Mouse (Mus musculus) embryonic facial prominence, embryonic 13.5 days (tissue): ENCODE results near the gene Drc1. TPM values are rescaled to one million over a fixed set of nuclear protein-coding genes. Genes with fewer than 3 reads are reported as not detected.
A peak's percentile ranks its signal among the peaks of the same experiment; 100 is the strongest.

Experiments
- ATAC-seq: fragments of 200-750 bp; cut with Nextera tagmentation; 2 replicates; pipeline ENCODE4 v1.8.0; 2017; ENCODE audit warnings: low read depth; ENCODE audit not compliant: insufficient number of reproducible peaks, insufficient read depth, low FRiP score, low TSS enrichment
- H3K27ac ChIP-seq: fragments of 300-500 bp; sonication (generic); 2 replicates; pipeline ENCODE4 v1.5.1; 2015; ENCODE audit warnings: moderate library complexity, mild to moderate bottlenecking, inconsistent platforms
- H3K27me3 ChIP-seq: fragments of 300-500 bp; sonication (generic); 2 replicates; pipeline ENCODE4 v1.6.1; 2015; ENCODE audit warnings: mild to moderate bottlenecking, inconsistent platforms
- H3K36me3 ChIP-seq: fragments of 300-500 bp; sonication (generic); 2 replicates; pipeline ENCODE4 v1.6.1; 2015; ENCODE audit warnings: mild to moderate bottlenecking, inconsistent platforms
- H3K4me1 ChIP-seq: fragments of 300-500 bp; sonication (generic); 2 replicates; pipeline ENCODE4 v1.6.1; 2015; ENCODE audit warnings: inconsistent platforms
- H3K4me2 ChIP-seq: fragments of 300-500 bp; sonication (generic); 2 replicates; pipeline ENCODE4 v1.6.1; 2015; ENCODE audit warnings: moderate library complexity, mild to moderate bottlenecking, inconsistent platforms
- H3K4me3 ChIP-seq: fragments of 300-500 bp; sonication (generic); 2 replicates; pipeline ENCODE4 v1.5.1; 2015; ENCODE audit warnings: mild to moderate bottlenecking, inconsistent platforms
- H3K9ac ChIP-seq: fragments of 300-500 bp; sonication (generic); 2 replicates; pipeline ENCODE4 v1.6.1; 2015; ENCODE audit warnings: mild to moderate bottlenecking, inconsistent platforms
- H3K9me3 ChIP-seq: fragments of 300-500 bp; sonication (generic); 2 replicates; pipeline ENCODE4 v1.6.1; 2016; ENCODE audit warnings: inconsistent platforms
- WGBS: fragments of 180-500 bp; shearing (Covaris S2); methylation state at CpG from one replicate; pipeline ENCODE4 v1.1.7; 2015; ENCODE audit warnings: mixed read lengths; 5-methylcytosine and 5-hydroxymethylcytosine counted together
- polyA plus RNA-seq: library from polyadenylated mRNA; unstranded; fragments of >200 nt; fragmentation: Nextera tagmentation; extraction: Ambion mirVana; gene quantifications from 2 replicates; pipeline ENCODE4 v1.2.1, GENCODE M21; 2015

The Drc1 gene
- polyA plus RNA-seq, 1 experiment from 2014 or later = 0.13 TPM

DNA sequence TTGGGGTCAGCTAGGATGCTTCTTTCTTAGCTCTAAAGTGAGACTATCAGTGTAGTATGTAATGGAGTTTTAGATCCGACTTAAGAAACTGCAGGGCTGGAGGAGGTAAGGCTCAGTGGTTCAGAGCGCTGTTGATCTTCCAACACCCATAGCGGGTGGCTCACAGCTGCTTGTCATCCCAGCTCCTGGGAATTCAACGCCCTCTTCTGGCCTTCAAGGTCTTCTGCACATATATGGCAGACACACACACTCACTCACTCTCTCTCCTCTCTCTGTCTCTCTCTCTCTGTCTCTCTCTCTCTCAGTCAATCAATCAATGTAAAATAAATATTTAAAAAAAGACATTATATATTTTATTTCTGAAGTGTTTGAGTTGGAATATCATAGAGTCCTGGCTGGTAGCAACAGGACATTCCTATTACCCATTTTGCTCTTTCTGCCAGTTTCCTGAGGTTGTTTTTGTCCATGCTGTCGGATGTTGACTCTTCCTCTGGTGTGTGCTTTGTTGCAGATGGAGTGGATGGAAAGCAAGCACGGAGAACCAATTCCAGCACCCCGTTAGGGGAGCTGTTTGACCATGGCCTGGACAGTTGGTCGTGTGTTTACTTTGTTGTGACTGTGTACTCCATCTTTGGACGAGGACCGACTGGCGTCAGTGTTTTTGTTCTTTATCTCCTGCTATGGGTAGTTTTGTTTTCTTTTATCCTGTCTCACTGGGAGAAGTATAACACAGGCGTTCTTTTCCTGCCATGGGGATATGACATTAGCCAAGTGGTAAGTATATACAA, 25.4 kb upstream of the Drc1 start:
- H3K27me3 ChIP-seq = no peaks in the 10 kb centered on the region
- H3K36me3 ChIP-seq = peaks cover 67% of the 10 kb centered on the region
- H3K9ac ChIP-seq = no peak overlapping the region
- ATAC-seq = no peak
- no peak overlapping the region for H3K27ac ChIP-seq
- no peak overlapping the region for H3K4me3 ChIP-seq
- no peaks in the 10 kb centered on the region for H3K9me3 ChIP-seq
- H3K4me1 ChIP-seq = no peaks in the 10 kb centered on the region
- WGBS = 90% methylated on average over 12 of the region's 12 CpGs
- no peak overlapping the region for H3K4me2 ChIP-seq

DNA sequence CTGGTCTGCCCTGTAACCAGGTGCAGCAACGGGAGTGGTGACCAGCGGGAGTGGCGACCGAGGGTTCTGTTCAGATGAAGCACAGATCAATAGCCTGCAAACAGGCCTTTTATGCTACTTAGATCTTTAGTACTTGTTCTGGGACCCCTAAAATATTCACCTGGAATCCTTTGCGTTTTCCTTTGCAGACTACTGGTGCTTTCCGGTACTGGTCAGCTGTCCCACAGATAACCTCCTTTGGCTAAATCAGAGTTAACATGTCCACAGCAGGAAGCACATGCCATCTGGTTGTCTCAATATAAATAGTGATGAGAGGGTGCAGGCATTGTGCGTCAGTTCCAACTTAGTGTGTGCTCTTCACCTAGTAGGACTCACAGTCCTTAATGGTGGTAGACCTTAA, 22.4 kb upstream of the Drc1 start:
- H3K4me2 ChIP-seq = no peak overlapping the region
- H3K27me3 ChIP-seq = no peaks in the 10 kb centered on the region
- no peak overlapping the region for H3K4me3 ChIP-seq
- H3K36me3 ChIP-seq = peaks cover 70% of the 10 kb centered on the region
- WGBS = 94% methylated on average over 7 of the region's 7 CpGs
- ATAC-seq = no peak
- H3K27ac ChIP-seq = no peak overlapping the region
- no peak overlapping the region for H3K9ac ChIP-seq
- no peaks in the 10 kb centered on the region for H3K9me3 ChIP-seq
- H3K4me1 ChIP-seq = no peaks in the 10 kb centered on the region

- peaks cover 17% of the 10 kb centered on the region; the same call in 1 of the 2 replicates for H3K4me1 ChIP-seq
- H3K27ac ChIP-seq = peak overlapping the region; percentile 64
- 71% methylated on average over 11 of the region's 11 CpGs for WGBS
- H3K9me3 ChIP-seq = no peaks in the 10 kb centered on the region
- H3K4me2 ChIP-seq = no peak overlapping the region
- ATAC-seq = no peak
- H3K27me3 ChIP-seq = no peaks in the 10 kb centered on the region
- H3K9ac ChIP-seq = no peak overlapping the region
- no peak overlapping the region for H3K4me3 ChIP-seq
- peaks cover 25% of the 10 kb centered on the region for H3K36me3 ChIP-seq
Observed at GRCm38 (mm10) chr5:30270571-30271190, 10.5 kb upstream of the Drc1 start.

GRCm38 (mm10) chr5:30271599-30272281, 9.4 kb upstream of the Drc1 start:
- Histone ChIP-seq H3K27ac (peak overlapping the region; percentile 33; the same call in 1 of the 2 replicates), H3K27me3 (no peaks in the 10 kb centered on the region), H3K9ac (no peak overlapping the region), H3K4me2 (no peak overlapping the region), H3K4me1 (peaks cover 17% of the 10 kb centered on the region; the same call in 1 of the 2 replicates), H3K9me3 (no peaks in the 10 kb centered on the region), H3K36me3 (peaks cover 14% of the 10 kb centered on the region), H3K4me3 (no peak overlapping the region)
- no peak for ATAC-seq
- WGBS = 70% methylated on average over 11 of the region's 11 CpGs

DNA sequence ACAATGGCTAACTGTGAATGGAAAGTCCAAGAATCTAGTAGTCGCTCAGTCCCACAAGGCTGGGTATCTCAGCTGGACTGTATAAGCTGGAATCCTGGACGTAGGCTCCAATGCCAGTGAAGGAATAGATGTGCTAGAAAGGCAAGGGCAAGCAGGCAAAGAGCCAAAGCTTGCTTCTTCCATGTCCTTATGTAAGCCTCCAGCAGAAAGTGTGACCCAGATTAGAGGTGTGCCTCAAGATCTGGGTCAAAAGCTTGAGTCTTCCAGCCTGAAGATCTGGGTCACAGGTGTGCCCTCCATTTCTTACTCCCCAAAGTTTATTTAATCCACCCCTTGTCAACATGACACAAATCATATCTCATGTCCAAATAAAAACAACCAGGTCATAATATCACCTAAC, 4.8 kb upstream of the Drc1 start:
- H3K4me2 ChIP-seq = no peak overlapping the region
- ATAC-seq = no peak
- no peaks in the 10 kb centered on the region for H3K9me3 ChIP-seq
- WGBS = 96% methylated on average over 2 of the region's 2 CpGs
- H3K4me1 ChIP-seq = peaks cover 5% of the 10 kb centered on the region
- H3K36me3 ChIP-seq = no peaks in the 10 kb centered on the region
- H3K27me3 ChIP-seq = no peaks in the 10 kb centered on the region
- H3K27ac ChIP-seq = no peak overlapping the region
- no peak overlapping the region for H3K9ac ChIP-seq
- H3K4me3 ChIP-seq = no peak overlapping the region

- no peak overlapping the region for H3K4me2 ChIP-seq
- no peaks in the 10 kb centered on the region for H3K9me3 ChIP-seq
- no peaks in the 10 kb centered on the region; the same call in 1 of the 2 replicates for H3K4me1 ChIP-seq
- 73% methylated on average over 3 of the region's 3 CpGs for WGBS
- peaks cover 10% of the 10 kb centered on the region for H3K27me3 ChIP-seq
- H3K36me3 ChIP-seq = no peaks in the 10 kb centered on the region
- no peak overlapping the region for H3K9ac ChIP-seq
- H3K4me3 ChIP-seq = no peak overlapping the region
- no peak overlapping the region for H3K27ac ChIP-seq
- no peak for ATAC-seq
Observed at GRCm38 (mm10) chr5:30278952-30279351, 2.2 kb upstream of the Drc1 start.

GRCm38 (mm10) chr5:30279446-30279845, 1.7 kb upstream of the Drc1 start:
- WGBS = 85% methylated on average over 4 of the region's 4 CpGs
- no peaks in the 10 kb centered on the region; the same call in 1 of the 2 replicates for H3K4me1 ChIP-seq
- no peak overlapping the region for H3K4me3 ChIP-seq
- H3K27me3 ChIP-seq = peaks cover 10% of the 10 kb centered on the region
- H3K27ac ChIP-seq = no peak overlapping the region
- H3K36me3 ChIP-seq = no peaks in the 10 kb centered on the region
- no peak overlapping the region for H3K9ac ChIP-seq
- no peak for ATAC-seq
- H3K4me2 ChIP-seq = no peak overlapping the region
- no peaks in the 10 kb centered on the region for H3K9me3 ChIP-seq

DNA sequence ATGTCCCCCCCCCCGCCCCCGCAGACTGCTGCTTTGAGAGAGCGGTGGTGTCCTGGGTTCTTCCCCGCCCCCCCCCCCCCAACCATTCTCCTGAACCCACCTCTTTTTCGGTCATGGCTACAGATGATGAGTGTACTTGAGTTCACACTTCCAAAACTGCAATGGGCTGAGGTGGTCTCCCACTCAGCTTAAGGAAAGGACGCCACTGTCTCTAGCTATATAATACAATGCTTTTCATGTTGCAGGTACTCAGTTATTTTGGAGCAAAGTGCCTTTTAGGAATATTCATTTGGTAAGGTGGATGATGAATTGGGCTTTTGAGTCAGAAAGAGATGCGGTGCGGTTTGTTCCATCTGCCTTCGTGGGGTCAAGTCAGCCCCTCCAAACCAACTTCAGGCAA, 324 bp upstream of the Drc1 start:
- 34% methylated on average over 9 of the region's 9 CpGs for WGBS
- Histone ChIP-seq H3K4me2 (peak overlapping the region; percentile 73), H3K4me3 (peak overlapping the region; percentile 43), H3K27ac (no peak overlapping the region), H3K9ac (peak overlapping the region; percentile 64; the same call in 1 of the 2 replicates), H3K36me3 (no peaks in the 10 kb centered on the region), H3K9me3 (peaks cover 5% of the 10 kb centered on the region; the same call in 1 of the 2 replicates), H3K4me1 (no peaks in the 10 kb centered on the region; the same call in 1 of the 2 replicates), H3K27me3 (peaks cover 10% of the 10 kb centered on the region)
- no peak for ATAC-seq

GRCm38 (mm10) chr5:30285944-30286799, 5.0 kb downstream of the Drc1 start:
- 80% methylated on average over 10 of the region's 10 CpGs for WGBS
- no peak for ATAC-seq

GRCm38 (mm10) chr5:30287106-30287882, 6.1 kb downstream of the Drc1 start:
- H3K36me3 ChIP-seq = no peaks in the 10 kb centered on the region
- no peak overlapping the region for H3K27ac ChIP-seq
- H3K9ac ChIP-seq = no peak overlapping the region
- H3K27me3 ChIP-seq = peaks cover 4% of the 10 kb centered on the region; the same call in 1 of the 2 replicates
- H3K9me3 ChIP-seq = peaks cover 5% of the 10 kb centered on the region; the same call in 1 of the 2 replicates
- WGBS = 83% methylated on average over 9 of the region's 9 CpGs
- no peak overlapping the region for H3K4me3 ChIP-seq
- no peaks in the 10 kb centered on the region for H3K4me1 ChIP-seq
- no peak for ATAC-seq
- no peak overlapping the region for H3K4me2 ChIP-seq

More at GRCm38 (mm10) chr5:30285944-30286799, 5.0 kb downstream of the Drc1 start:
- Histone ChIP-seq H3K9me3 (peaks cover 5% of the 10 kb centered on the region; the same call in 1 of the 2 replicates), H3K4me3 (no peak overlapping the region), H3K36me3 (no peaks in the 10 kb centered on the region), H3K27ac (no peak overlapping the region), H3K9ac (no peak overlapping the region), H3K4me2 (no peak overlapping the region), H3K4me1 (no peaks in the 10 kb centered on the region; the same call in 1 of the 2 replicates), H3K27me3 (peaks cover 10% of the 10 kb centered on the region)
